Mouse (Mus musculus): ENCODE data around the gene H2-Ke6. TPM values are rescaled to one million over a fixed set of nuclear protein-coding genes. Genes with fewer than 3 reads are reported as not detected.

The H2-Ke6 gene
- polyA plus RNA-seq, 1 experiment from 2014 or later: 46.3 TPM

DNA sequence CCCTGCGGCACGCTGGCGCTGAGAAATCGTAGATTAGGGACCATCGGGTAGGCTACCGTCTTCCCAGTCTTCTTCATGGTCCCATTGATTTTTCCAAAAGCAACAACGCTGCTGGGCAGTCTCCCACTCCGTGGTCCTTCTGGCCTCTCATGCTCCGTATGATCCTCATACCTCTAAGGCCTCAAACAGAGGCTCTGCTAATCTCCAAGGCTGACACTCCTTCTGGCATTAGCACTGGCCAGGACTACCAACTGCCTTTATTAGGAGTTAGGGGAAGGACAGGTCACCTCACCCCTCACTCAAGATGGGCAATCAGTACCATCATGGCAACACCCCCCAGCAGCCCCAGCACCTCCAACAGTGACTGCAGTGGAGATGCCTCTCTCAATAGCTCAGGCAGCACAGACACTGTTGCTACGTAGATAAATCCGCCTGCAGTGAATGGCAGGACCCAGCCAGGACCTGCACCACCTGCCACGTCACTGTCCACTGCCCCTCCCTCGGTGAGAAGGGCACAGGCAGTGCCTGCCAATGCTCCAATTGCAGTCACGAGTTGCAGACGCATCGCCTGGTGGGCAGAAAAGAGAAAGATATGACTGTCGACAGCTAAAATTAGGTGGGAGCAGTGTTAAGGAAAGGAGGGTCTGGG lies 765 bp upstream of the H2-Ke6 start:
- ATAC-seq (replicated peaks; ENCODE audit: insufficient number of reproducible peaks, low FRiP score, low TSS enrichment, low read depth): no peak
- peak overlapping the region; percentile 88; the same call in 1 of the 2 replicates for H3K4me2 ChIP-seq (ENCODE audit: low read depth, low read length)
- no peaks in the 10 kb centered on the region for H3K27me3 ChIP-seq (ENCODE audit: control insufficient read depth, insufficient read depth, low read length)
- H3K4me3 ChIP-seq (ENCODE audit: low read depth, low read length): peak overlapping the region; percentile 44; the same call in 1 of the 2 replicates
- H3K4me1 ChIP-seq (ENCODE audit: control insufficient read depth, insufficient read depth, low read length): peaks cover 27% of the 10 kb centered on the region
- no peaks in the 10 kb centered on the region for H3K9me3 ChIP-seq (replicated peaks; ENCODE audit: control insufficient read depth, low read length)
- DNase-seq (ENCODE audit: low spot score): no peak
- peak overlapping the region; percentile 65 for H3K27ac ChIP-seq (replicated peaks; ENCODE audit: low read depth, low read length)
- peaks cover 11% of the 10 kb centered on the region for H3K36me3 ChIP-seq (replicated peaks; ENCODE audit: control insufficient read depth, insufficient read depth, low read depth, low read length)
- peak overlapping the region; percentile 25 for H3K9ac ChIP-seq (replicated peaks; ENCODE audit: low read length)
- 69% methylated on average over 17 of the region's 17 CpGs for WGBS

DNA sequence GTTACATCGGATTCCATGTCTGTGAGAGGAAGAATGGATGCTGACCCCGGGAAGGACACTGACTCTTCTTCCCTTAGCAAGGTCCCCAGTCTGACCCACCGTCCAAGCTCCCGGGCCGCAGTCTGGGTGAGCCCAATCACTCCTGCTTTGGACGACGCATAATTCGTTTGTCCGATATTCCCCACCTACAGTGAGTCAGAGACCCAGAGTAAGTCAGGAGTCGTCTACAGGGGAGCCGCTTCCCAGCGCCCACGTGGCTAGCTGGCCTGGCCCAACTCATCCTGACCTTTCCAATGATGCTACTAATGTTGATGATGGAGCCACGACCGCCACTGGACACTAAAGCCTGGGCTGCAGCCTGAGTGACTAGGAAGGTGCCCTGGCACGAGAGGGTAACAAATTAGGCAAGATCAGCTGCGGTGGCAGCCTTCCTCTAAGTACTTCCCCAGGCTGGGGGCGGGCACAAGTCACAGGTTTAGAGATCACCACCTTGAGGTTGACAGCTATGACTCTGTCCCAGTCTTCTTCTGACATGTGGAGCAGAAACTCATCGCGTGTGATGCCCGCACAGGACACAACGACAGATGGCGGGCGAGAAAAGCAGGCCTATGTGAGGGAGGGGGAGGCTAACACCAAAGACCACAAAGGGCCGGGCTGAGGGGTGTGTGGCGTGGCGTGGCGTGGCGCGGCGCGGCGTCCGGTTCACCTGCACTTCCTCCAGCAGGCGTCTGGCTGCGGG lies 774 bp downstream of the H2-Ke6 start:
- Histone ChIP-seq H3K36me3 (replicated peaks; ENCODE audit: control insufficient read depth, insufficient read depth, low read depth, low read length) (peaks cover 13% of the 10 kb centered on the region), H3K9me3 (replicated peaks; ENCODE audit: control insufficient read depth, low read length) (no peaks in the 10 kb centered on the region), H3K27ac (replicated peaks; ENCODE audit: low read depth, low read length) (peak overlapping the region; percentile 68), H3K4me3 (ENCODE audit: low read depth, low read length) (peak overlapping the region; percentile 44), H3K27me3 (ENCODE audit: control insufficient read depth, insufficient read depth, low read length) (no peaks in the 10 kb centered on the region), H3K9ac (replicated peaks; ENCODE audit: low read length) (peak overlapping the region; percentile 67), H3K4me2 (ENCODE audit: low read depth, low read length) (peak overlapping the region; percentile 88), H3K4me1 (ENCODE audit: control insufficient read depth, insufficient read depth, low read length) (peaks cover 27% of the 10 kb centered on the region)
- ATAC-seq (replicated peaks; ENCODE audit: insufficient number of reproducible peaks, low FRiP score, low TSS enrichment, low read depth) (no peak), DNase-seq (ENCODE audit: low spot score) (no peak)
- 9% methylated on average over 26 of the region's 36 CpGs for WGBS

DNA sequence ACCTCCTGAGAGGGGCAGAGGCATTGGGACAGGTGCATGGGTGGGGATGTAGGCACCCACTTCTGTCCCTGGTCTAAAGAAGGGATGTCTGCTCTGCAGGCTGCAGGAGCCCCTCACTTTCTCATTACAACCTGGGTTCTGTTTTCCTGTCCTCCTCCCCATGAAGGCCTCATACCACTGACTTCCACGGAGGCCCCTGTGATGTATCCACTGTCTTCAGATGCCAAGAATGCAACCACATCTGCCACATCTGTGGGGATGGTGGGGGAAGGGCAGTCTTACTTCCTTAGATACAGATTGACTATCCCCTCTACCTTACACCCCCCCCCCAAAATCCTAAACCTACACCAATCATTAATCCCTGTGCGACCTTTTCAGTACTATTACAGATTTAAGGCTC lies 1.6 kb downstream of the H2-Ke6 start:
- no peaks in the 10 kb centered on the region for H3K9me3 ChIP-seq (replicated peaks; ENCODE audit: control insufficient read depth, low read length)
- H3K27ac ChIP-seq (replicated peaks; ENCODE audit: low read depth, low read length): no peak overlapping the region
- DNase-seq (ENCODE audit: low spot score) (no peak), ATAC-seq (replicated peaks; ENCODE audit: insufficient number of reproducible peaks, low FRiP score, low TSS enrichment, low read depth) (no peak)
- H3K4me2 ChIP-seq (ENCODE audit: low read depth, low read length): no peak overlapping the region
- H3K27me3 ChIP-seq (ENCODE audit: control insufficient read depth, insufficient read depth, low read length): no peaks in the 10 kb centered on the region
- H3K4me1 ChIP-seq (ENCODE audit: control insufficient read depth, insufficient read depth, low read length): peaks cover 27% of the 10 kb centered on the region
- peak overlapping the region; percentile 0; the same call in 1 of the 2 replicates for H3K4me3 ChIP-seq (ENCODE audit: low read depth, low read length)
- 22% methylated on average over 2 of the region's 2 CpGs for WGBS
- peaks cover 14% of the 10 kb centered on the region for H3K36me3 ChIP-seq (replicated peaks; ENCODE audit: control insufficient read depth, insufficient read depth, low read depth, low read length)
- H3K9ac ChIP-seq (replicated peaks; ENCODE audit: low read length): no peak overlapping the region

- Histone ChIP-seq H3K4me1 (ENCODE audit: control insufficient read depth, insufficient read depth, low read length) (peaks cover 27% of the 10 kb centered on the region), H3K4me3 (ENCODE audit: low read depth, low read length) (peak overlapping the region; percentile 90), H3K9ac (replicated peaks; ENCODE audit: low read length) (peak overlapping the region; percentile 93), H3K27me3 (ENCODE audit: control insufficient read depth, insufficient read depth, low read length) (no peaks in the 10 kb centered on the region), H3K36me3 (replicated peaks; ENCODE audit: control insufficient read depth, insufficient read depth, low read depth, low read length) (peaks cover 19% of the 10 kb centered on the region), H3K4me2 (ENCODE audit: low read depth, low read length) (peak overlapping the region; percentile 81), H3K9me3 (replicated peaks; ENCODE audit: control insufficient read depth, low read length) (no peaks in the 10 kb centered on the region), H3K27ac (replicated peaks; ENCODE audit: low read depth, low read length) (peak overlapping the region; percentile 91; the same call in 1 of the 2 replicates)
- DNase-seq (ENCODE audit: low spot score) (no peak), ATAC-seq (replicated peaks; ENCODE audit: insufficient number of reproducible peaks, low FRiP score, low TSS enrichment, low read depth) (peak; percentile 10; the same call in 1 of the 2 replicates)
- WGBS: 10% methylated on average over 6 of the region's 7 CpGs
Measured at GRCm38 (mm10) chr17:34025756-34026151, 2.1 kb downstream of the H2-Ke6 start.

- peak overlapping the region; percentile 91 for H3K27ac ChIP-seq (replicated peaks; ENCODE audit: low read depth, low read length)
- peaks cover 24% of the 10 kb centered on the region for H3K4me1 ChIP-seq (ENCODE audit: control insufficient read depth, insufficient read depth, low read length)
- ATAC-seq (replicated peaks; ENCODE audit: insufficient number of reproducible peaks, low FRiP score, low TSS enrichment, low read depth) (peak; percentile 0; the same call in 1 of the 2 replicates), DNase-seq (ENCODE audit: low spot score) (peak; percentile 62)
- H3K36me3 ChIP-seq (replicated peaks; ENCODE audit: control insufficient read depth, insufficient read depth, low read depth, low read length): peaks cover 20% of the 10 kb centered on the region
- H3K4me3 ChIP-seq (ENCODE audit: low read depth, low read length): peak overlapping the region; percentile 90
- 1% methylated on average over 55 of the region's 57 CpGs for WGBS
- H3K9ac ChIP-seq (replicated peaks; ENCODE audit: low read length): peak overlapping the region; percentile 93
- H3K9me3 ChIP-seq (replicated peaks; ENCODE audit: control insufficient read depth, low read length): no peaks in the 10 kb centered on the region
- peak overlapping the region; percentile 81 for H3K4me2 ChIP-seq (ENCODE audit: low read depth, low read length)
- no peaks in the 10 kb centered on the region for H3K27me3 ChIP-seq (ENCODE audit: control insufficient read depth, insufficient read depth, low read length)
Measured at GRCm38 (mm10) chr17:34024861-34025755, 2.8 kb downstream of the H2-Ke6 start.

DNA sequence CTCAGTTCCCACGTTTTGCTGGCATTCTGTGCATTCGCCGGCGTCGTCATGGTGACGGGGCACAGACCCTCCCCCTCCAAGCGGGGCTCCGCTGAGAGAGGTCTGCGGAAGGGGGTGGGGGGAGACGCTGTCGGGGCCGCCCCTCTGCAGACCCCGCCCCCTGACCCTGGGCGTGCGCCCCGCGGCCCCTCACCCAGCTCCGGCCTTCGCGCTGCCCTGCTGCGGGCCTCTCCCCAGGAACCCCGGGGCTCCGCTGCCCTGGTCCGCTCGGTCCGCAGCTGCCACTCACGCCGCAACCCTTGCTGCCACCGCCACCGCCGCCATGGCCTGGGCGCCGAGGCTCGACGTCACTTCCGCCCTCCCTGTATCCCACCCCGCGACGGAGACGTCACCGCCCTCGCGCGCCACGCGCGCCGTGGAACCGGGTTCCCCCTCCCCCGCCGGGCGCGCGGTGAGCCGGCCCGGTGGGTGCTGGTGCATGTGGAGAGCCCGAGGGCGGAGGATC lies 3.5 kb downstream of the H2-Ke6 start, which contains the start of gene Ring1:
Ring1 (minus strand) TSS at position 364 of the 505 bp plus-strand sequence.
- Histone ChIP-seq H3K27me3 (ENCODE audit: control insufficient read depth, insufficient read depth, low read length) (no peaks in the 10 kb centered on the region), H3K27ac (replicated peaks; ENCODE audit: low read depth, low read length) (peak within 1 kb of the TSS; percentile 91), H3K4me2 (ENCODE audit: low read depth, low read length) (peak within 1 kb of the TSS; percentile 81), H3K9me3 (replicated peaks; ENCODE audit: control insufficient read depth, low read length) (no peaks in the 10 kb centered on the region), H3K9ac (replicated peaks; ENCODE audit: low read length) (peak within 1 kb of the TSS; percentile 93), H3K4me1 (ENCODE audit: control insufficient read depth, insufficient read depth, low read length) (peaks cover 22% of the 10 kb centered on the region), H3K4me3 (ENCODE audit: low read depth, low read length) (peak within 1 kb of the TSS; percentile 90), H3K36me3 (replicated peaks; ENCODE audit: control insufficient read depth, insufficient read depth, low read depth, low read length) (peaks cover 18% of the 10 kb centered on the region)
- DNase-seq (ENCODE audit: low spot score) (peak; percentile 93), ATAC-seq (replicated peaks; ENCODE audit: insufficient number of reproducible peaks, low FRiP score, low TSS enrichment, low read depth) (peak; percentile 50)
- under 1% methylated on average over 46 of the region's 58 CpGs for WGBS

GRCm38 (mm10) chr17:34023678-34024077 lies 4.2 kb downstream of the H2-Ke6 start:
- peak overlapping the region; percentile 81 for H3K4me2 ChIP-seq (ENCODE audit: low read depth, low read length)
- H3K4me1 ChIP-seq (ENCODE audit: control insufficient read depth, insufficient read depth, low read length): peaks cover 19% of the 10 kb centered on the region
- WGBS: 68% methylated on average over 9 of the region's 9 CpGs
- H3K36me3 ChIP-seq (replicated peaks; ENCODE audit: control insufficient read depth, insufficient read depth, low read depth, low read length): peaks cover 11% of the 10 kb centered on the region
- peak overlapping the region; percentile 90 for H3K4me3 ChIP-seq (ENCODE audit: low read depth, low read length)
- DNase-seq (ENCODE audit: low spot score) (no peak), ATAC-seq (replicated peaks; ENCODE audit: insufficient number of reproducible peaks, low FRiP score, low TSS enrichment, low read depth) (no peak)
- no peaks in the 10 kb centered on the region for H3K9me3 ChIP-seq (replicated peaks; ENCODE audit: control insufficient read depth, low read length)
- no peak overlapping the region; the same call in 1 of the 2 replicates for H3K9ac ChIP-seq (replicated peaks; ENCODE audit: low read length)
- H3K27me3 ChIP-seq (ENCODE audit: control insufficient read depth, insufficient read depth, low read length): no peaks in the 10 kb centered on the region
- no peak overlapping the region for H3K27ac ChIP-seq (replicated peaks; ENCODE audit: low read depth, low read length)
